Mouse (Mus musculus) MEL (cell line): ENCODE results near the gene Tubal3.

ENCODE experiments used
- CTCF ChIP-seq, 3 experiments: IDR thresholded peaks in 2 of 3; conservative IDR thresholded peaks in 1 of 3; 2 replicates each; pipeline ENCODE4 v1.5.1; 2011 to 2012; ENCODE audit warnings: low read length in 3 of 3, low read depth in 2 of 3, mild to moderate bottlenecking in 2 of 3, improper control_type of control experiment in 1 of 3, inconsistent platforms in 1 of 3, mixed read lengths in 1 of 3, moderate library complexity in 1 of 3; ENCODE audit not compliant: control insufficient read depth in 1 of 3, insufficient read depth in 1 of 3, poor library complexity in 1 of 3, severe bottlenecking in 1 of 3
- E2F4 ChIP-seq: IDR thresholded peaks from 2 replicates; pipeline ENCODE4 v1.6.1; 2011; ENCODE audit warnings: low read depth, low read length, improper control_type of control experiment, borderline replicate concordance
- MAFK ChIP-seq: IDR thresholded peaks from 2 replicates; pipeline ENCODE4 v1.6.1; 2011; ENCODE audit warnings: low read depth, mild to moderate bottlenecking, low read length, improper control_type of control experiment, borderline replicate concordance
- ZC3H11A ChIP-seq: IDR thresholded peaks from 2 replicates; pipeline ENCODE4 v1.6.1; 2012; ENCODE audit warnings: low read depth, mild to moderate bottlenecking, inconsistent platforms, low read length, improper control_type of control experiment
- ZNF384 ChIP-seq: IDR thresholded peaks from 2 replicates; pipeline ENCODE4 v1.6.1; 2012; ENCODE audit warnings: low read depth, mild to moderate bottlenecking, inconsistent platforms, low read length, improper control_type of control experiment

DNA sequence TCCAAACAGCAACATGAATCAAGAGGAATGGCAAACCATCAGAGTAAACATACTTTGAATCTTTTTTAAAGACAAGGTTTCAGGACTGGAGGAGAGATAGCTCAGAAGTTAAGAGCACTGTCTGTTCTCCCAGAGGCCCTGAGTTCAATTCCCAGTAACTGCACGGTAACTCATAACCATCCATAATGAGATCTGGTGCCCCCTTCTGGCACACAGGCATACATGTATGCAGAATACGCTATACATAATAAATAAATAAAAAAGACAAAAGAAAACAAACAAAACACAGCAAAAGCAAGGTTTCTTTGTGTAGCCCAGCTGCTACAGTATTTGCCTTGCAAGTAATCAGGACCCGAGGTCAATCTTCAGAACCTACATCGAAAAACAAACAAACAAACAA lies 31.4 kb downstream of the Tubal3 start:
- TF ChIP-seq CTCF (IDR thresholded peaks at IDR 0.05 in 2 of 3, conservative IDR thresholded peaks at IDR 0.05 in 1 of 3; ENCODE audit: control insufficient read depth in 1 of 3, insufficient read depth in 1 of 3, low read depth in 2 of 3, low read length in 3 of 3, poor library complexity in 1 of 3, severe bottlenecking in 1 of 3) (peak in 1 of 3 experiments; percentile 52; a peak in 2 of 6 replicates), ZC3H11A (peak; percentile 8; the same call in 1 of the 2 replicates), ZNF384 (no peak), E2F4 (no peak), MAFK (no peak)
